Comparison of ENCODE assay signal across 19 mouse cellular contexts in genomic region chr4:82598436-82598835, GRCm38 (mm10).
DNase-seq lines count a peak whose midpoint lies in the region; ATAC-seq lines count a peak whose summit lies in the region.
"Had no signal": no experiment of that assay in that cellular context is flagged by ENCODE, and none has a peak within 500 bp of the region (broad histone marks: within the 10 kb centered on the region; RNA-seq: fewer than 3 reads in every experiment).

No protein-coding gene starts in this region.

- no peaks in the 10 kb centered on the region for H3K36me3 ChIP-seq in kidney, embryonic 16.5 days (ENCODE audit: insufficient read depth, low read length)
- H3K36me3 ChIP-seq in heart, embryonic 16.5 days (ENCODE audit: control insufficient read depth, insufficient read depth): no peaks in the 10 kb centered on the region
- H3K36me3 ChIP-seq: limb, embryonic 12.5 days had no signal

- H3K4me1 ChIP-seq in kidney, embryonic 16.5 days (ENCODE audit: insufficient read depth, low read length): peaks cover 13% of the 10 kb centered on the region; the same call in 1 of the 2 replicates
- peaks cover 17% of the 10 kb centered on the region for H3K4me1 ChIP-seq in heart, embryonic 16.5 days (ENCODE audit: control insufficient read depth, insufficient read depth, low read length)

- no peak overlapping the region for H3K9ac ChIP-seq in kidney, embryonic 16.5 days (replicated peaks; ENCODE audit: low read length)
- H3K9ac ChIP-seq in heart, embryonic 16.5 days (ENCODE audit: low read length): no peak overlapping the region
- H3K9ac ChIP-seq: limb, embryonic 12.5 days; liver, postnatal 0 days had no signal

- H3K9me3 ChIP-seq in kidney, embryonic 16.5 days (ENCODE audit: low read length): peaks cover 6% of the 10 kb centered on the region; the same call in 1 of the 2 replicates
- H3K9me3 ChIP-seq in heart, embryonic 16.5 days (replicated peaks; ENCODE audit: control insufficient read depth, low read length): peaks cover 7% of the 10 kb centered on the region

- ATAC-seq in kidney, embryonic 16.5 days (ENCODE audit: low FRiP score, low TSS enrichment): no peak
- ATAC-seq in heart, embryonic 16.5 days (replicated peaks; ENCODE audit: extremely low read depth, insufficient read depth, low FRiP score): peak; percentile 45; the same call in 1 of the 2 replicates
- ATAC-seq: forebrain, embryonic 16.5 days; liver, postnatal 0 days; Patski had no signal

- H3K4me2 ChIP-seq in kidney, embryonic 16.5 days (replicated peaks; ENCODE audit: low read depth, low read length): no peak overlapping the region
- H3K4me2 ChIP-seq in heart, embryonic 16.5 days (ENCODE audit: low read depth, low read length): peak overlapping the region; percentile 17; the same call in 1 of the 2 replicates
- H3K4me2 ChIP-seq: limb, embryonic 12.5 days had no signal

- H3K4me3 ChIP-seq in kidney, embryonic 16.5 days (ENCODE audit: low read length): no peak overlapping the region
- H3K4me3 ChIP-seq in heart, embryonic 16.5 days (ENCODE audit: low read length): no peak overlapping the region
- H3K4me3 ChIP-seq: erythroblast, embryonic 14.5 days; layer of hippocampus, adult 2 months; left cerebral cortex, adult 2 months; limb, embryonic 12.5 days had no signal

- H3K27ac ChIP-seq in kidney, embryonic 16.5 days (ENCODE audit: low read length): 0 out of 2 replicates have a peak overlapping the region, but pooled peaks have one; percentile 19
- H3K27ac ChIP-seq in heart, embryonic 16.5 days (ENCODE audit: low read length): no peak overlapping the region
- H3K27ac ChIP-seq: layer of hippocampus, adult 2 months; left cerebral cortex, adult 2 months; limb, embryonic 12.5 days had no signal

- DNase-seq in gastrocnemius, adult 18-20 months (ENCODE audit: low spot score): peak; percentile 57
- DNase-seq in gastrocnemius, postnatal 25 days: no peak
- no peak for DNase-seq in kidney, postnatal 4 days
- DNase-seq in 3T3-L1 (ENCODE audit: low read depth, low spot score): peak; percentile 29
- no peak for DNase-seq in left cerebral cortex, adult 18-20 months (ENCODE audit: low spot score in 2 of 2)
- DNase-seq in right cerebral cortex, adult 2 months (ENCODE audit: low spot score in 2 of 2): no peak
- DNase-seq: B cell, adult 2 months; cerebellum, postnatal 36 days; kidney, adult 2 months; liver, postnatal 0 days; spleen, adult 18-20 months had no signal

- WGBS in kidney, embryonic 16.5 days: 41% methylated on average over 4 of the region's 4 CpGs
- 20% methylated on average over 4 of the region's 4 CpGs for WGBS in heart, embryonic 16.5 days

- no peaks in the 10 kb centered on the region for H3K27me3 ChIP-seq in kidney, embryonic 16.5 days (ENCODE audit: insufficient read depth, low read length)
- H3K27me3 ChIP-seq in heart, embryonic 16.5 days (ENCODE audit: control insufficient read depth, insufficient read depth, low read length): no peaks in the 10 kb centered on the region
- H3K27me3 ChIP-seq: limb, embryonic 12.5 days; Patski had no signal

Comparison
In these comparisons a context has a peak if more than half of its experiments do, and no peak if none do; other contexts are left out.
1. DNase-seq: peak in gastrocnemius, adult 18-20 months (single experiment) and 3T3-L1 (single experiment); none in gastrocnemius, postnatal 25 days (single experiment), kidney, postnatal 4 days (0 of 2), left cerebral cortex, adult 18-20 months (0 of 2) and right cerebral cortex, adult 2 months (0 of 2).